ENCODE assay signal across 21 mouse cellular contexts in the genomic region with DNA sequence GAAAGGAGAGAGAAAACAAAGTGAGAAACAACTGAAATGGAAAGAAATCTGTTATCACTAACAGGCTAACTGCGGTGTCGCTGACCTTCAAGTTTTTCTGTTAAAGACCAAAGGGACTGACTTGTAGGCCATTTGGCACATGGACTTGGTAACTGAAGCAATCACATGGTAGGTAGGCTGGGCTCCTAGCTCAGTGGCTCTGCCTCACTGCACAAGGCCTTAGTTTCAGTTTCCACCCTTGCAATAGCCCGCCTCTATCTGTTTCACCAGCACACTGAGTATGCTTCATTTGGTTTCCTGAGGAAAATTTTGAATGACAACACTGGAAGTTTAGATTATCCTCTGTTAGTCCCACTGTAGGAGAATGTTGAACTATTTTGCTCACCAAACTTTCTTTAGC.
"Had no signal": no experiment of that assay in that cellular context is flagged by ENCODE, and none has a peak within 500 bp of the region (broad histone marks: within the 10 kb centered on the region; RNA-seq: fewer than 3 reads in every experiment).

No protein-coding gene starts in this region.

- H3K4me2 ChIP-seq: kidney, embryonic 15.5 days; limb, embryonic 13.5 days; lung, embryonic 14.5 days; midbrain, embryonic 13.5 days; neural tube, embryonic 13.5 days had no signal

- H3K36me3 ChIP-seq: kidney, embryonic 15.5 days had no signal

- H3K27me3 ChIP-seq: kidney, embryonic 15.5 days; limb, embryonic 13.5 days; midbrain, embryonic 13.5 days; neural tube, embryonic 13.5 days had no signal

- H3K9ac ChIP-seq: kidney, embryonic 15.5 days; limb, embryonic 13.5 days; liver, embryonic 14.5 days; liver, postnatal 0 days; lung, embryonic 14.5 days; midbrain, embryonic 13.5 days; neural tube, embryonic 13.5 days had no signal

- H3K9me3 ChIP-seq: kidney, embryonic 15.5 days; limb, embryonic 13.5 days; midbrain, embryonic 13.5 days; neural tube, embryonic 13.5 days had no signal

- H3K4me1 ChIP-seq: kidney, embryonic 15.5 days; limb, embryonic 13.5 days; midbrain, embryonic 13.5 days; neural tube, embryonic 13.5 days had no signal

- H3K4me3 ChIP-seq: kidney, embryonic 15.5 days; limb, embryonic 13.5 days; midbrain, embryonic 13.5 days; myocyte; neural tube, embryonic 13.5 days had no signal

- DNase-seq: kidney, adult 11 months; kidney, adult 8-10 months; kidney, postnatal 10 days; kidney, postnatal 36 days; left cerebral cortex, postnatal 4 days; liver; liver, postnatal 0 days; lung, embryonic 14.5 days; thymus, adult 2 months; thymus, postnatal 14 days; thymus, postnatal 4 days had no signal

- H3K27ac ChIP-seq: kidney, embryonic 15.5 days; limb, embryonic 13.5 days; liver, embryonic 14.5 days; macrophage; midbrain, embryonic 13.5 days; neural tube, embryonic 13.5 days; stomach, postnatal 0 days had no signal

- ATAC-seq: liver, postnatal 0 days; lung, postnatal 0 days; midbrain, embryonic 13.5 days; midbrain, embryonic 16.5 days had no signal
